Mouse (Mus musculus): ENCODE measurements around the gene Ntrk2. TPM values are rescaled to one million over a fixed set of nuclear protein-coding genes. Genes with fewer than 3 reads are reported as not detected.

Ntrk2 gene
- polyA plus RNA-seq (2017; shearing (Covaris generic)) = under 1 TPM in 1 of 2 experiments, not detected in 1; 0.55 TPM

GRCm38 (mm10) chr13:58806397-58806892 lies at the start of gene Ntrk2:
Ntrk2 (plus strand) TSS chr13:58806569.

Other genes starting within 250 kb of the Ntrk2 start
- gene Slc28a3, start 195.7 kb upstream of the Ntrk2 start, polyA plus RNA-seq (2017; shearing (Covaris generic)) = under 1 TPM in 1 of 2 experiments, not detected in 1; 0.29 TPM